Mouse (Mus musculus): ENCODE results near the gene 4930578G10Rik. TPM values are rescaled to one million over a fixed set of nuclear protein-coding genes. Genes with fewer than 3 reads are reported as not detected.

Gene 4930578G10Rik
- total and polyA plus RNA-seq, 2 experiments from 2014 or later = not detected

DNA sequence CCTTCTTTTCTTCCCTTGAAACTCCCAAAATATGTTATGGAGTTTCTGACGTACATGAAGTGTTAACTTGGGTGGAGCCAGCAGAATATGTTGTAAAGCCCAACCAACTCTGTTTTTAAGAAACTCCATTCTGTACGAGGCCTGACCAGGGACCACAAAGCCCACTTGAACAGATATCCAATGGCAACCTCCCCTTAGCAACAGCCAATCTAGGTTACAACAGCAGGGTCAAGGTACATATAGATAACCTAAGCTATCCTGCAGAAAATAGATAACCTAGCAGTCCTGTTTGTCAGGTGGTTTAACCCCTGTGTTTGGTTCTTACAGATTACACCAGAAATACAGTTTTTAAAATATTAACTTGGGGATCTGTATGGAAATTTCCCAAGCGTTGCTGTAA is 132.0 kb downstream of the 4930578G10Rik start:
- H3K4me2 ChIP-seq (ENCODE audit: low read depth, low read length) = no peak overlapping the region
- H3K4me1 ChIP-seq (ENCODE audit: control insufficient read depth, insufficient read depth) = no peaks in the 10 kb centered on the region
- H3K27ac ChIP-seq (ENCODE audit: low read depth) = no peak overlapping the region
- H3K9me3 ChIP-seq (replicated peaks; ENCODE audit: control insufficient read depth, low read length) = no peaks in the 10 kb centered on the region
- TF ChIP-seq EP300 (IDR thresholded peaks at IDR 0.05; ENCODE audit: low read depth) = no peak
- no peak for TF ChIP-seq CTCF (IDR thresholded peaks at IDR 0.05; ENCODE audit: low read depth)
- no peak for ATAC-seq (ENCODE audit: insufficient read depth, low read depth)
- H3K27me3 ChIP-seq (ENCODE audit: control insufficient read depth, insufficient read depth, low read length) = no peaks in the 10 kb centered on the region
- WGBS = 43% methylated on average over 3 of the region's 3 CpGs
- H3K36me3 ChIP-seq (replicated peaks; ENCODE audit: control insufficient read depth, insufficient read depth, low read length) = no peaks in the 10 kb centered on the region
- no peak overlapping the region for H3K9ac ChIP-seq (replicated peaks; ENCODE audit: low read depth, low read length)
- DNase-seq (ENCODE audit: low spot score) = no peak
- H3K4me3 ChIP-seq (ENCODE audit: low read depth, low read length) = no peak overlapping the region

DNA sequence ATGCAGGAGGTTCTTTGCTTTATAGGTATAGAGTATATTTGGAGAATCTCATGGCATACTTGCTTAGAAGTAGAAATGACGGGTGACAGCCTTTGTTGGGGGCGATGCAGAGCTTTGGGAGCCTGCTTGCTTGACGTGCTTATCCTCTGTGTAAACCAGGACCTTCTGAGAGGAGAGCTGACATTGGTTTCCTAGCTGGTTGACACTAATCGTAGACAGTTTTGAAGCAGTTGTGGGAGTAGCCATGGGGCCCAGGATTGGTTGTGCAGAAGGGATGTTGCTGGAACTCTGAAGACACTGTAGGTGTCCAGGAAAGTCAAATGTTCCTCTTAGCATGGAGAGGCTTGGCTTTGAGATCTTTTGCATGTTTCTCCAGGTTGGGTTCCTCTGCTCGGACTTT is 132.8 kb downstream of the 4930578G10Rik start:
- TF ChIP-seq CTCF (IDR thresholded peaks at IDR 0.05; ENCODE audit: low read depth) (no peak), EP300 (IDR thresholded peaks at IDR 0.05; ENCODE audit: low read depth) (no peak)
- no peaks in the 10 kb centered on the region for H3K9me3 ChIP-seq (replicated peaks; ENCODE audit: control insufficient read depth, low read length)
- ATAC-seq (ENCODE audit: insufficient read depth, low read depth) (no peak), DNase-seq (ENCODE audit: low spot score) (no peak)
- no peak overlapping the region for H3K4me2 ChIP-seq (ENCODE audit: low read depth, low read length)
- no peaks in the 10 kb centered on the region for H3K36me3 ChIP-seq (replicated peaks; ENCODE audit: control insufficient read depth, insufficient read depth, low read length)
- no peak overlapping the region for H3K9ac ChIP-seq (replicated peaks; ENCODE audit: low read depth, low read length)
- H3K4me3 ChIP-seq (ENCODE audit: low read depth, low read length) = no peak overlapping the region
- no peaks in the 10 kb centered on the region for H3K27me3 ChIP-seq (ENCODE audit: control insufficient read depth, insufficient read depth, low read length)
- H3K27ac ChIP-seq (ENCODE audit: low read depth) = no peak overlapping the region
- 80% methylated on average over 5 of the region's 5 CpGs for WGBS
- H3K4me1 ChIP-seq (ENCODE audit: control insufficient read depth, insufficient read depth) = no peaks in the 10 kb centered on the region

DNA sequence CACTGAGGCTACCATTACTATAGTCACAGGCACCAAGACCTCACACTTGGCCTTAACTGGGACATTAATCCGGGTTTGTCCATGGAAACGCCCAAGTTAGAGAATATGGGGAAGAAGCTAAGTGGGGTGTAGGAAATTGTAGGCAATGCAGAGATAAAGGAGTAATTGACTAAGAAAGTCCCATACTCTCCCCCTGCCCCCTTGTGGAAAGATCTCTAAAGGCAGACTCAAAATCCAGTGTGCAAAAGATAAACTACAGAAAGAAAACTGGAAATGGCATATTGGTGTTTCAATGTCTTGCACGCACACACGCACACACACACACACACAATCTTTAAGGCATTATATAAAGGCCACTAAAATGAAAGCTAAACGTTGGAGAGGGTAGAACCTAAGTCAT is 135.4 kb downstream of the 4930578G10Rik start:
- H3K4me3 ChIP-seq (ENCODE audit: low read depth, low read length) = no peak overlapping the region
- peak; percentile 27 for TF ChIP-seq CTCF (IDR thresholded peaks at IDR 0.05; ENCODE audit: low read depth)
- no peak for TF ChIP-seq EP300 (IDR thresholded peaks at IDR 0.05; ENCODE audit: low read depth)
- H3K9me3 ChIP-seq (replicated peaks; ENCODE audit: control insufficient read depth, low read length) = no peaks in the 10 kb centered on the region
- H3K27ac ChIP-seq (ENCODE audit: low read depth) = no peak overlapping the region
- WGBS = 69% methylated on average over 5 of the region's 5 CpGs
- no peaks in the 10 kb centered on the region for H3K36me3 ChIP-seq (replicated peaks; ENCODE audit: control insufficient read depth, insufficient read depth, low read length)
- no peaks in the 10 kb centered on the region for H3K27me3 ChIP-seq (ENCODE audit: control insufficient read depth, insufficient read depth, low read length)
- no peak for ATAC-seq (ENCODE audit: insufficient read depth, low read depth)
- H3K9ac ChIP-seq (replicated peaks; ENCODE audit: low read depth, low read length) = no peak overlapping the region
- H3K4me1 ChIP-seq (ENCODE audit: control insufficient read depth, insufficient read depth) = no peaks in the 10 kb centered on the region
- DNase-seq (ENCODE audit: low spot score) = no peak
- H3K4me2 ChIP-seq (ENCODE audit: low read depth, low read length) = no peak overlapping the region

DNA sequence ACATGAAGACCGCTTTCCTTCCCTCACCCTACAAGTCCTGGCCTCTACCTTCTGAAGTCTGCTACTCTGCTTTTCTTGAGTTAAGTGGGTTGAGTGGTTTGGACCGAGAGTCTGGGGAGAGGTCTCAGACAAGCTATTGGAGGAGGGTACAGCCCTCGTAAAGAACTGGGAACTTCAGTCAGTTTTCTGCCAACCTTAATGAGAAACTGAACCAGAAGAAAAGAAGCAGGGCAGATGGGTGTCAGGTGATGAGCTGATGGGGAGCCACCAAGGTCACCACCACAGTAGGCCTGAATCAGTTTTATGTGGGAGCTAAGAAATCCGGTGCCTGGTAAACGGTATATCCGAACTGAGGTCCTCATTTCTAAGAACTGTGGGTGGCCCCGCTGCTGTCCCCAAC is 136.8 kb downstream of the 4930578G10Rik start:
- TF ChIP-seq CTCF (IDR thresholded peaks at IDR 0.05; ENCODE audit: low read depth) = no peak
- TF ChIP-seq EP300 (IDR thresholded peaks at IDR 0.05; ENCODE audit: low read depth) = no peak
- Histone ChIP-seq H3K4me1 (ENCODE audit: control insufficient read depth, insufficient read depth) (no peaks in the 10 kb centered on the region), H3K27me3 (ENCODE audit: control insufficient read depth, insufficient read depth, low read length) (no peaks in the 10 kb centered on the region), H3K36me3 (replicated peaks; ENCODE audit: control insufficient read depth, insufficient read depth, low read length) (no peaks in the 10 kb centered on the region), H3K27ac (ENCODE audit: low read depth) (no peak overlapping the region), H3K4me2 (ENCODE audit: low read depth, low read length) (no peak overlapping the region), H3K4me3 (ENCODE audit: low read depth, low read length) (no peak overlapping the region), H3K9me3 (replicated peaks; ENCODE audit: control insufficient read depth, low read length) (no peaks in the 10 kb centered on the region), H3K9ac (replicated peaks; ENCODE audit: low read depth, low read length) (no peak overlapping the region)
- DNase-seq (ENCODE audit: low spot score) = no peak
- ATAC-seq (ENCODE audit: insufficient read depth, low read depth) = no peak
- 89% methylated on average over 7 of the region's 7 CpGs for WGBS

DNA sequence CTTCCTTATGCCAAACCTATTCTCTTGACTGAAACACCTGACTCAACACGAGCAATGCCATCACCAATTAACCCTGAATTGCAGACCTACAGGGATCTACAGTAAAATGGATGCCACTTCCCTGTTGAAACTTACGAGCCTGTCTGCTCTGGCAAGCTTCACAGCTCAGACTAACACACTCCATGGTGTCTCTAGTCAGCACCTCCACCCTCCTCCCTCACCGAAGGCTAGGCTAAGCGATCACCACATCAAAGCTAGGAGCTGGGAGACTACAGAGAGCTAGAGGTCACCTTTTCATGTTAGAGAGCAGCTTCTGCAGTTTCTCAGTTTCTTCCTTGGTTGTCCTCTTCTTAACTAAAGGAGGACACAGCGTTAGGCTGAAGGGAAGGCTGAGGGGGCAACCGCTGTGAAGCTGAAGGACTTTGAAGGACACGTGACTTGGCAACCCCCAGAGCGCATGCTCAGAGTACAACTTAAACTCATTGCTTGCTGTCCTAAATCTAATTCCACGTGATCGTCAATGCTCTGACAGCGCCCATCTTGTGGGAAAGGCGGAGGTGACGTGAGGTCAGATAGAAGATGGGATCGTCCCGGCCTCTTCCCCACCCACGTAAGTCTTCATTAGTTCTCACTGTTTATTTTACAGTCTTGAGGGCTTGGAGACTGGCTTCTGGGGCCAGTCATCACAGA is 137.5 kb downstream of the 4930578G10Rik start:
- no peak overlapping the region for H3K27ac ChIP-seq (ENCODE audit: low read depth)
- H3K4me3 ChIP-seq (ENCODE audit: low read depth, low read length) = no peak overlapping the region
- H3K9me3 ChIP-seq (replicated peaks; ENCODE audit: control insufficient read depth, low read length) = no peaks in the 10 kb centered on the region
- no peak for TF ChIP-seq CTCF (IDR thresholded peaks at IDR 0.05; ENCODE audit: low read depth)
- no peak for TF ChIP-seq EP300 (IDR thresholded peaks at IDR 0.05; ENCODE audit: low read depth)
- 64% methylated on average over 16 of the region's 16 CpGs for WGBS
- H3K4me1 ChIP-seq (ENCODE audit: control insufficient read depth, insufficient read depth) = no peaks in the 10 kb centered on the region
- no peak overlapping the region for H3K9ac ChIP-seq (replicated peaks; ENCODE audit: low read depth, low read length)
- DNase-seq (ENCODE audit: low spot score) (no peak), ATAC-seq (ENCODE audit: insufficient read depth, low read depth) (no peak)
- H3K4me2 ChIP-seq (ENCODE audit: low read depth, low read length) = no peak overlapping the region
- H3K36me3 ChIP-seq (replicated peaks; ENCODE audit: control insufficient read depth, insufficient read depth, low read length) = no peaks in the 10 kb centered on the region
- H3K27me3 ChIP-seq (ENCODE audit: control insufficient read depth, insufficient read depth, low read length) = no peaks in the 10 kb centered on the region

DNA sequence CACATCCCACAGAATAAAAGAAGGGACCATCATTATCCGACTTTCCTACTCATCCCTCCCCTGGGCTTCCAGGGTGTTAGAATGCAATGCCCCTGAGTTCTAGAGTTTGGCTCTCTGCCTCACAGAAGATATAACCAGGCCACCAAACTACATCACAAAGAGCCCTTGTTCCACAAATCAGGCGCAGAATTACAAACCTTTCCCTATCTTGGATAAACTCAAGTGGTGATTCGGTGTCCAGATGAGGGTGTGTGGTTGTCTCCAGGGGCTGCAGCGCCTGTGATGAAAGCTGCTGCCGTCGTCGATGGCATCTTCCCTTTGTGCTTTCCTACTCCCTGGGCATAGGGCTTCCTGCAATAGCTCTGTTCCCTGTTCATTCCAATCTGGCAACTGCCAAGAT is 138.8 kb downstream of the 4930578G10Rik start, which contains the start of gene Fam205c:
TSS of gene Fam205c (minus strand) at position 101 of the 400 bp plus-strand sequence.
- Histone ChIP-seq H3K27me3 (ENCODE audit: control insufficient read depth, insufficient read depth, low read length) (no peaks in the 10 kb centered on the region), H3K4me1 (ENCODE audit: control insufficient read depth, insufficient read depth) (no peaks in the 10 kb centered on the region), H3K27ac (ENCODE audit: low read depth) (no peak within 1 kb of the TSS), H3K36me3 (replicated peaks; ENCODE audit: control insufficient read depth, insufficient read depth, low read length) (no peaks in the 10 kb centered on the region), H3K9me3 (replicated peaks; ENCODE audit: control insufficient read depth, low read length) (no peaks in the 10 kb centered on the region), H3K4me2 (ENCODE audit: low read depth, low read length) (no peak within 1 kb of the TSS), H3K9ac (replicated peaks; ENCODE audit: low read depth, low read length) (no peak within 1 kb of the TSS), H3K4me3 (ENCODE audit: low read depth, low read length) (no peak within 1 kb of the TSS)
- ATAC-seq (ENCODE audit: insufficient read depth, low read depth) = no peak
- no peak for DNase-seq (ENCODE audit: low spot score)
- WGBS = 62% methylated on average over 7 of the region's 7 CpGs
- TF ChIP-seq CTCF (IDR thresholded peaks at IDR 0.05; ENCODE audit: low read depth) = no peak
- no peak for TF ChIP-seq EP300 (IDR thresholded peaks at IDR 0.05; ENCODE audit: low read depth)
